ENCODE assay signal across 7 mouse cellular contexts in the genomic region with DNA sequence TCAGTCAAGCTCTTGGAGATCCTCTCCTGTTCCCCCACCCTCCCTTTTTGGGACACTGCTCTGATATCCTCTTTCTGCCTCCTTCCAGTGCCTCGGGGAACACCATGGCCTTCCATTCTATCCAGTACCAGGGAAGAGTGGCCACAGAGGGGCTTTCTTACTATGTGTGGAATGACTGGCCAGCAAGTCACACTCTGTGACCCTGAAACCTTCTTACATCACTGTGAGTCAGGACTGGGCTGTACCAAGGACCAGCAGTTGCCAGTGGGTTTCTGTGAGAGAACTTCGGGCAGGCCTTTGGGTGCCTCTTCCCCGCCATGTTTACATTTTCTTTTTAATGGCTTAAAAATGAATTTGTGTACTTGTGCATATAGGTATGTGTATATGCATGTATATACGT.
"Had no signal": no experiment of that assay in that cellular context is flagged by ENCODE, and none has a peak within 500 bp of the region (broad histone marks: within the 10 kb centered on the region; RNA-seq: fewer than 3 reads in every experiment).

No protein-coding gene starts in this region.

- DNase-seq: lung, adult 2 months; lung, postnatal 14 days; lung, postnatal 36 days; right cerebral cortex, postnatal 14 days; thymus, adult 2 months; thymus, postnatal 25 days; thymus, postnatal 4 days had no signal
